Mouse (Mus musculus): ENCODE data around the gene Gm45261. TPM values are rescaled to one million over a fixed set of nuclear protein-coding genes. Genes with fewer than 3 reads are reported as not detected.
A peak's percentile ranks its signal among the peaks of the same experiment; 100 is the strongest.

Gm45261 gene
- polyA plus RNA-seq (2012; rRNA removed): not detected in 2 replicates

DNA sequence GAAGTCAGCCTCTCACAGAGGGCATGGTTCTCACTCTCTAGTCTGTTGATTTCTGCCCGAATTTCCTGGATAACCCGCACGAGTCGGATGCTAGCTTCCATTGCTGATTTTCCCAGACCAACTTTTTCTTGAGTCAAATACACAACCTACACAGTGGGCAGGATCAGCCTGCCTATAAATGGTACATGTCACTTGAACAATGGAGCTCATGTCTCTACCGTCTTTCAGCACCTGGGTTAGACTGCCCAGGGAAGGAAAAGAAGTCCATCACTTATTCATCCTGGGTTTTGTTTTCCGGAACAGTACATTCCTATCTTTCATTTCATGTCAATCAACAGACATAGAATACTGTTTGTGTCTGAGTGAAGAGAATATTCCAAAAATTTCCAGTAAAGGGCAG is at the start of gene Gm45261:
Gm45261 (minus strand) TSS at position 101 of the 400 bp plus-strand sequence.
- no peak for DNase-seq
- Histone ChIP-seq H3K4me3 (replicated peaks; ENCODE audit: insufficient read depth, low read depth, low read length) (no peak within 1 kb of the TSS), H3K4me1 (ENCODE audit: control insufficient read depth, insufficient read depth, low read length) (no peaks in the 10 kb centered on the region), H3K27ac (ENCODE audit: insufficient read depth, low read length) (no peak within 1 kb of the TSS), H3K27me3 (ENCODE audit: control insufficient read depth, insufficient read depth, low read length) (no peaks in the 10 kb centered on the region)
- no peak for TF ChIP-seq CTCF (IDR thresholded peaks at IDR 0.05; ENCODE audit: borderline replicate concordance, insufficient read depth, low read depth, low read length)
- no peak for TF ChIP-seq POLR2A (IDR thresholded peaks at IDR 0.05; ENCODE audit: borderline replicate concordance, insufficient read depth, low read length)
- 85% methylated on average over 6 of the region's 6 CpGs for WGBS

- no peaks in the 10 kb centered on the region for H3K4me1 ChIP-seq (ENCODE audit: control insufficient read depth, insufficient read depth, low read length)
- H3K27me3 ChIP-seq (ENCODE audit: control insufficient read depth, insufficient read depth, low read length): no peaks in the 10 kb centered on the region
- TF ChIP-seq CTCF (IDR thresholded peaks at IDR 0.05; ENCODE audit: borderline replicate concordance, insufficient read depth, low read depth, low read length) (no peak), POLR2A (IDR thresholded peaks at IDR 0.05; ENCODE audit: borderline replicate concordance, insufficient read depth, low read length) (no peak)
- WGBS: 79% methylated on average over 2 of the region's 2 CpGs
- H3K27ac ChIP-seq (ENCODE audit: insufficient read depth, low read length): no peak overlapping the region
- H3K4me3 ChIP-seq (replicated peaks; ENCODE audit: insufficient read depth, low read depth, low read length): no peak overlapping the region
- no peak for DNase-seq
Observed at GRCm38 (mm10) chr1:80504757-80505156, 43.5 kb upstream of the Gm45261 start.

DNA sequence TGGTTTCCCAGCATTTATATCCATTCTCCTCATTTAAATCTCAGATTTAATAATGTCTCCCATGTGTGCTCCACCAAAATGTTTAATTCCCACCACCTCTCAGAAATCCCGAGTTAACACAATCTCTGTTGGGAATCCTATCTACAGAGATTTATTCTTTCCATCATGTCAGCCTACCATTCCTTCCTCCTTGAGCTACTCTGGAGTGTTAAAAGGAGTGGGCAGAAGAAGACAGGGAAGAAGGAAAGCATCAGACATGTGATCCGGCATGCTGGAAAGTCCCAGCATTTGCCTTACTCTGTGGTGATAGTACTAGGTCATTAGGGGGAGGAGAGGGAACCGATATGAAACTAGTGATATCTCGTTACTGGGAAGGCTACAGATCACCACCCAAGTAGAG is 42.8 kb upstream of the Gm45261 start:
- Histone ChIP-seq H3K4me3 (replicated peaks; ENCODE audit: insufficient read depth, low read depth, low read length) (no peak overlapping the region), H3K27me3 (ENCODE audit: control insufficient read depth, insufficient read depth, low read length) (no peaks in the 10 kb centered on the region), H3K4me1 (ENCODE audit: control insufficient read depth, insufficient read depth, low read length) (no peaks in the 10 kb centered on the region), H3K27ac (ENCODE audit: insufficient read depth, low read length) (no peak overlapping the region)
- no peak for DNase-seq
- TF ChIP-seq CTCF (IDR thresholded peaks at IDR 0.05; ENCODE audit: borderline replicate concordance, insufficient read depth, low read depth, low read length) (no peak), POLR2A (IDR thresholded peaks at IDR 0.05; ENCODE audit: borderline replicate concordance, insufficient read depth, low read length) (no peak)
- 97% methylated on average over 4 of the region's 4 CpGs for WGBS

DNA sequence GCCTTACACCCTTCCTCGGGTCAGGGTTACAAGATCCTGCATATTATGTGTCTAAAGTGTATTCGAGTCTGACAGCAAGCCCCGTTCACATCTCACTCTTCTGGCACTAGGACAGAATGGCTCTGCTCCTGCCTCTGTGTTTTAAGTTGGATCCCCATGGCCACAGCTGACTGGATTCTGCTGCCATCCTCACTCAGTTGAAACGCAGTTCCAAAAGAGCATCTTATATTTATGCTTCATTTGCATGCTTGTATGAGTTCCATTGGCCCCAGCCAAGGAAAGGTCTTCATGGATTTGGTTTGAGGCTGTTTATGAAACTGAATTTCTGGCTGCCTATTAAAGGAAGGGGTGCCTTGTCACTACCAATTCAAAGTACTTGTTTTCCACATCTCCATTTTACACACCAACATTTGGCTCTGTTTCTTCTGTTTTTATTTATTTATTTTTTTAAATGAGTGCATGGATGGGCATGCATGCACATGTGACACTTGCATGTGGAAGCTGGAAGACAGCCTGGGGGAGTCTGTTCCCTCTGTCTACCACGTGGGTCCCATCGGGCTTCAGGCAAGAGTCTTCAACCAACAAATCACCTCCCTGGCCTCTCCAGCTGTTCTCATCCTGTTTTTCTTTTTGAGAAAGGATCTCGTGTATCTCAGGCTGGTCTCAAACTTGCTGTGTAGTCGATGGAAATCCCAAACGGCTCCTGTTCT is 41.4 kb upstream of the Gm45261 start:
- no peak overlapping the region for H3K4me3 ChIP-seq (replicated peaks; ENCODE audit: insufficient read depth, low read depth, low read length)
- TF ChIP-seq CTCF (IDR thresholded peaks at IDR 0.05; ENCODE audit: borderline replicate concordance, insufficient read depth, low read depth, low read length) (no peak), POLR2A (IDR thresholded peaks at IDR 0.05; ENCODE audit: borderline replicate concordance, insufficient read depth, low read length) (no peak)
- no peaks in the 10 kb centered on the region for H3K27me3 ChIP-seq (ENCODE audit: control insufficient read depth, insufficient read depth, low read length)
- DNase-seq: no peak
- H3K4me1 ChIP-seq (ENCODE audit: control insufficient read depth, insufficient read depth, low read length): no peaks in the 10 kb centered on the region
- H3K27ac ChIP-seq (ENCODE audit: insufficient read depth, low read length): no peak overlapping the region
- 59% methylated on average over 9 of the region's 9 CpGs for WGBS

DNA sequence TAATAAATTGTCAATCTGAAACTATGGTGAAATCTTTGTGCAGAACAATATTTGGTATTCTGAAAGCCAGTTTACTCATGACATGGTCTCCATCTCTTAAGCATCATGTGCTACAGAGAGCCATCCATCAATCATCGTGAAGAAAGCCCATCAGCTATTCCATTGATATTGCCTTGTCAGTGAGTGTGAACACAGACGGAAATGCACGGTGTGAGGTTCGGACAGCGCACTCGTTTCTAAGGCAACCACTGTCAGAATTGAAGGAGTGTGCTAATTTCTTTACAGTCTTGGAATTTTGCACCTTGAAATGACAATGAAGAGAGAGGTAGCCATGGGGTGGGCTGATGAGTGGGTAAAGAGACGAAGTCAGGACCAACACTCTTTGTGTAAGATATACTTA is 38.0 kb upstream of the Gm45261 start:
- Histone ChIP-seq H3K4me3 (replicated peaks; ENCODE audit: insufficient read depth, low read depth, low read length) (no peak overlapping the region), H3K27ac (ENCODE audit: insufficient read depth, low read length) (no peak overlapping the region), H3K4me1 (ENCODE audit: control insufficient read depth, insufficient read depth, low read length) (no peaks in the 10 kb centered on the region), H3K27me3 (ENCODE audit: control insufficient read depth, insufficient read depth, low read length) (no peaks in the 10 kb centered on the region)
- WGBS: 68% methylated on average over 7 of the region's 7 CpGs
- TF ChIP-seq CTCF (IDR thresholded peaks at IDR 0.05; ENCODE audit: borderline replicate concordance, insufficient read depth, low read depth, low read length) (no peak), POLR2A (IDR thresholded peaks at IDR 0.05; ENCODE audit: borderline replicate concordance, insufficient read depth, low read length) (no peak)
- no peak for DNase-seq

DNA sequence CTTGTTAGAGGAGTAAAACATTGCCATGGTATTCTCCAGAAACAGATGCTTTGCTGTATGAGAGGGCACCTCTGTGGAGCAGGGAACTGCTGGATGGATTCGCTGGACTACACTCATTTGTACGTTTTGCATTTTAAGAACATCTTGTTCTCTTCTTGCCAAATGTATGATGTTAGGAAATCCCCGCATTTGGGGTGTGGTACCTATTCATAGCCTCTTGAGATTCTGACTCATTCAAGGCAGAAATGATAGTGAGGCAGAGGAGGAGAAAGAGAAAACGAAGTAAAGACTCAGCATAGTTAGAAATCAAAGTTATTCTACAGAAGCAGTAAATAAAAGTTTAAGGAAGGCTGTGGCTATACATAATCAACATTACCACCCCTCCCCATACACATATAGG is 35.1 kb upstream of the Gm45261 start:
- no peaks in the 10 kb centered on the region for H3K27me3 ChIP-seq (ENCODE audit: control insufficient read depth, insufficient read depth, low read length)
- H3K27ac ChIP-seq (ENCODE audit: insufficient read depth, low read length): no peak overlapping the region
- no peak overlapping the region for H3K4me3 ChIP-seq (replicated peaks; ENCODE audit: insufficient read depth, low read depth, low read length)
- TF ChIP-seq CTCF (IDR thresholded peaks at IDR 0.05; ENCODE audit: borderline replicate concordance, insufficient read depth, low read depth, low read length) (no peak), POLR2A (IDR thresholded peaks at IDR 0.05; ENCODE audit: borderline replicate concordance, insufficient read depth, low read length) (no peak)
- DNase-seq: no peak
- 84% methylated on average over 4 of the region's 4 CpGs for WGBS
- H3K4me1 ChIP-seq (ENCODE audit: control insufficient read depth, insufficient read depth, low read length): no peaks in the 10 kb centered on the region

DNA sequence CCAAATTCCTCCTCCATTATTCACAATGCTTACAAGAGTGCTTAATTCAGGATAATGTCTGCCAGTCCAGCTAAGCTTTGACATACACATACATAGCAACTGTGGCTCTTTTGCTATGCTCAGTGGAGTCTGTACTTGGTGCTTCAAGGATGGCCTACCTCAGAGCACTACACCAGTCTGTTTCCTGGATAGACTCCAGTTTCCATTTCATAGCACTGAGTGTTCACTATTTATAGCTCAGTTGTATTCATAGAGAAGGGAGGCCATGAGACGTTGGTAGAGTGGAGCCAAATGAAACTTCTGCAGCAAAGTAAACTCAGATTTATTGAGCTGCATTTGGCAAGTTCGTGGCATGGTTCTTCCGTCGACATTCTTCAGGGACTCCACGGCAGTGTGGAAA is 22.2 kb upstream of the Gm45261 start:
- WGBS: 76% methylated on average over 5 of the region's 5 CpGs
- peak in 1 of 2 experiments; percentile 4 for DNase-seq
- Histone ChIP-seq H3K27me3 (ENCODE audit: control insufficient read depth, insufficient read depth, low read length) (no peaks in the 10 kb centered on the region), H3K27ac (ENCODE audit: insufficient read depth, low read length) (no peak overlapping the region), H3K4me3 (replicated peaks; ENCODE audit: insufficient read depth, low read depth, low read length) (no peak overlapping the region), H3K4me1 (ENCODE audit: control insufficient read depth, insufficient read depth, low read length) (no peaks in the 10 kb centered on the region)
- TF ChIP-seq CTCF (IDR thresholded peaks at IDR 0.05; ENCODE audit: borderline replicate concordance, insufficient read depth, low read depth, low read length): no peak
- TF ChIP-seq POLR2A (IDR thresholded peaks at IDR 0.05; ENCODE audit: borderline replicate concordance, insufficient read depth, low read length): no peak

DNA sequence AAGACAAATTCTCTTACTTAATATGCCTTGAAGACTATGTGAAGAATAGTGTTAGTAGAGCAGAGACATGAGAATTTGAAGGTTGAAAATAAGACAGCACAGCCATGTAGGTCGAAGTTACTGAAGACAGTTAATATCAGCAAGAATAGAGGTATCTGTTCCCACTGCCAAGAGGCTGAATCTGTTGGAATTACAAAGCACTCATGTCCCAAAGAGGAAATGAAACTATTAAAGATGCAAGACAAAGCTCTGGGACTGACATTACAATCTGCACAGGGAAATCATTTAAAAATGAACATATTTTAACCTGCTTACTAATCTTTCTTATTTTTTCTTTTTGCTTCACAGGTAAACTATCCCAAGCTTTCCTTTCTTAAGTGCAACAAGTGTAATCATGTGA is 13.7 kb upstream of the Gm45261 start:
- TF ChIP-seq CTCF (IDR thresholded peaks at IDR 0.05; ENCODE audit: borderline replicate concordance, insufficient read depth, low read depth, low read length): no peak
- TF ChIP-seq POLR2A (IDR thresholded peaks at IDR 0.05; ENCODE audit: borderline replicate concordance, insufficient read depth, low read length): no peak
- DNase-seq: no peak
- H3K4me3 ChIP-seq (replicated peaks; ENCODE audit: insufficient read depth, low read depth, low read length): no peak overlapping the region
- 54% methylated on average over 1 of the region's 1 CpGs for WGBS
- no peak overlapping the region for H3K27ac ChIP-seq (ENCODE audit: insufficient read depth, low read length)
- H3K4me1 ChIP-seq (ENCODE audit: control insufficient read depth, insufficient read depth, low read length): no peaks in the 10 kb centered on the region
- no peaks in the 10 kb centered on the region for H3K27me3 ChIP-seq (ENCODE audit: control insufficient read depth, insufficient read depth, low read length)
